Mouse (Mus musculus) forebrain, embryonic 16.5 days (tissue): ENCODE data around the gene Arhgap4. TPM values are rescaled to one million over a fixed set of nuclear protein-coding genes. Genes with fewer than 3 reads are reported as not detected.
A peak's percentile ranks its signal among the peaks of the same experiment; 100 is the strongest.

Experiments used
- ATAC-seq: fragments of 200-750 bp; cut with Nextera tagmentation; 2 replicates; pipeline ENCODE4 v1.8.0; 2017; ENCODE audit warnings: mild to moderate bottlenecking, moderate library complexity
- H3K27ac ChIP-seq: fragments of 300-500 bp; sonication (generic); 2 replicates; pipeline ENCODE4 v1.5.1; 2014; ENCODE audit warnings: low read length, control low read depth
- H3K27me3 ChIP-seq: fragments of 300-500 bp; sonication (generic); replicated peaks from 2 replicates; pipeline ENCODE4 v1.6.1; 2014; ENCODE audit warnings: low read length; ENCODE audit not compliant: control insufficient read depth, insufficient read depth
- H3K36me3 ChIP-seq: fragments of 300-500 bp; sonication (generic); 2 replicates; pipeline ENCODE4 v1.6.1; 2014; ENCODE audit not compliant: control insufficient read depth, insufficient read depth
- H3K4me1 ChIP-seq: fragments of 300-500 bp; sonication (generic); replicated peaks from 2 replicates; pipeline ENCODE4 v1.6.1; 2014; ENCODE audit warnings: low read length; ENCODE audit not compliant: control insufficient read depth, insufficient read depth
- H3K4me2 ChIP-seq: fragments of 300-500 bp; sonication (generic); 2 replicates; pipeline ENCODE4 v1.6.1; 2014; ENCODE audit warnings: mild to moderate bottlenecking, low read length, control low read depth
- H3K4me3 ChIP-seq: fragments of 300-500 bp; sonication (generic); replicated peaks from 2 replicates; pipeline ENCODE4 v1.5.1; 2014; ENCODE audit warnings: mild to moderate bottlenecking, low read length, control low read depth
- H3K9ac ChIP-seq: fragments of 300-500 bp; sonication (generic); replicated peaks from 2 replicates; pipeline ENCODE4 v1.6.1; 2014; ENCODE audit warnings: low read depth, low read length, control low read depth
- H3K9me3 ChIP-seq: fragments of 300-500 bp; sonication (generic); 2 replicates; pipeline ENCODE4 v1.6.1; 2016; ENCODE audit warnings: low read length; ENCODE audit not compliant: control insufficient read depth
- WGBS: fragments of 180-500 bp; shearing (Covaris S2); extraction: QIAGEN DNeasy Blood & Tissue Kit; methylation state at CpG from one replicate; pipeline ENCODE4 v1.1.7; 2014; 5-methylcytosine and 5-hydroxymethylcytosine counted together
- polyA plus RNA-seq: library from polyadenylated mRNA; unstranded; fragments of >200 nt; fragmentation: Nextera tagmentation; extraction: Ambion mirVana; gene quantifications from 2 replicates; pipeline ENCODE4 v1.2.1, GENCODE M21; 2015

The Arhgap4 gene
- polyA plus RNA-seq, 1 experiment from 2014 or later: 2.8 TPM

DNA sequence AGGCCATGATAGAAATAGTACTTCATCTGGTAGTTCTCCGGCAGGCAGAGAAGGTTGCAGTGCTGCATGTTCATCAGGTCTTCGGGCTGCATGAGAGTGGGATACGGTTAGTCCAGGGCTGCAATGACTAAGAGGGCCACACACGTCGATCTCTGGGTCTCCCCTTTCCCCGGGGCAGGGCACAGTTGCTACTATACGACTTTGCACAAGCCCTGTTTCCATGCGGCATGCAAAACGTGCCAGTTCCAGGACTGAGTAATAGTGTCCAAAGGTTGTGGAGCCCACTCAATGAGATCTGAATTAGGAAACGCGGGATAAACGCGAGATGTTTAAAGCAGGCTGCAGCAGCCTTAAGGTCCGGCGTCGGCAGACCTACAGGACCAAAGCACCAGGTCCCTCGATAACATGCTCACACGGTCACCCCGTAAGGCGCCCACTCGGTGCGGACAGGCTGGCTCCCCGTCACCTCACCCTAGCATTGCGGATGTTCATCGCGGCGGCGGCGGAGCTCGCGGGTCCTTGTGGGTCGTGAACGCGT is 316 bp downstream of the Arhgap4 start:
- peak; percentile 41 for ATAC-seq
- no peaks in the 10 kb centered on the region for H3K27me3 ChIP-seq
- peak overlapping the region; percentile 76; the same call in 1 of the 2 replicates for H3K27ac ChIP-seq
- H3K4me3 ChIP-seq: peak overlapping the region; percentile 65
- WGBS: 20% methylated on average over 34 of the region's 34 CpGs
- peak overlapping the region; percentile 76 for H3K9ac ChIP-seq
- no peaks in the 10 kb centered on the region for H3K9me3 ChIP-seq
- H3K4me2 ChIP-seq: peak overlapping the region; percentile 70
- H3K4me1 ChIP-seq: peaks cover 6% of the 10 kb centered on the region
- no peaks in the 10 kb centered on the region; the same call in 1 of the 2 replicates for H3K36me3 ChIP-seq

DNA sequence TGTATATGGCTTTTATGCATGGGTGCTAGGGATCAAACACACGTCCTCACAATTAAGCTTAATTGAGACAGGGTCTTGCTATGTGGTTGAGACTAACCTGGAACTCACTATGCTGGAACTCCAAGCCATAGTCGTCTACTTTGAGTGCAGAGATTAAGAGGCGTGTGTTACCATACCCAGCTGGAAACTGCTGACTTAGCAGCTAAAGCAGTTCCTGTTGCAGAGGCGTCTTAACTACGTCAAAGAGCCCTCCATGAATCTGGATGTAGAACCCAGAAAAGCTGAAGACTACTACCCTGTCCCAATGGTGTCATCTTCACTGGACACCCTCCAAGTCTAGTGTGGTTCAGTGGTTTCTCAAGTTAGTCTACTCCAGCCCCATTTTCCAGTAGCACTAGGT is 3.0 kb downstream of the Arhgap4 start:
- WGBS: 86% methylated on average over 5 of the region's 5 CpGs
- Histone ChIP-seq H3K4me1 (peaks cover 10% of the 10 kb centered on the region), H3K4me2 (no peak overlapping the region), H3K27me3 (no peaks in the 10 kb centered on the region), H3K36me3 (no peaks in the 10 kb centered on the region; the same call in 1 of the 2 replicates), H3K4me3 (no peak overlapping the region), H3K27ac (no peak overlapping the region), H3K9me3 (no peaks in the 10 kb centered on the region), H3K9ac (no peak overlapping the region)
- ATAC-seq: no peak

DNA sequence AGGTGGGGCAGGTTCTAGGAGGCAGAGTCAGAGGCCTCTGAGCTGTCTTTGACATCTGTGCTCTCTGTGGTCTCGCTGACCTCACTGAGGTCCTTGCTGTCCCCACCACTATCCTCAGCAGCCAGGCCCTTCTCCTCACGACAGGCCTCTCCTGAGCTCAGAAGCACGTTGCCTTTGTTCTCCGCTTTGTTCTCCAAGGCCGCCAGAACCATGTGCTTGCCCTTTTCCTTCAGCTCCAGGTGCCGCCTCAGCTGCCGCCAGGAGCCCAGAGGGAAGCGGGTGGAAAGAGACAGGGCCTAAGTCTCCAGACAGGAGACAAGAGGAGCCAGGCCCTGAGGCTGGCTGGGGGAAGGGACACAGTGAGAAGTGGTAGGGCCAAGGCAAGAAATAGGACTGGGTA is 4.7 kb downstream of the Arhgap4 start:
- no peak overlapping the region for H3K4me2 ChIP-seq
- no peak overlapping the region for H3K27ac ChIP-seq
- 66% methylated on average over 8 of the region's 8 CpGs for WGBS
- H3K4me1 ChIP-seq: peaks cover 10% of the 10 kb centered on the region
- H3K27me3 ChIP-seq: no peaks in the 10 kb centered on the region
- no peaks in the 10 kb centered on the region; the same call in 1 of the 2 replicates for H3K36me3 ChIP-seq
- no peak overlapping the region for H3K9ac ChIP-seq
- H3K4me3 ChIP-seq: no peak overlapping the region
- ATAC-seq: no peak
- no peaks in the 10 kb centered on the region for H3K9me3 ChIP-seq

DNA sequence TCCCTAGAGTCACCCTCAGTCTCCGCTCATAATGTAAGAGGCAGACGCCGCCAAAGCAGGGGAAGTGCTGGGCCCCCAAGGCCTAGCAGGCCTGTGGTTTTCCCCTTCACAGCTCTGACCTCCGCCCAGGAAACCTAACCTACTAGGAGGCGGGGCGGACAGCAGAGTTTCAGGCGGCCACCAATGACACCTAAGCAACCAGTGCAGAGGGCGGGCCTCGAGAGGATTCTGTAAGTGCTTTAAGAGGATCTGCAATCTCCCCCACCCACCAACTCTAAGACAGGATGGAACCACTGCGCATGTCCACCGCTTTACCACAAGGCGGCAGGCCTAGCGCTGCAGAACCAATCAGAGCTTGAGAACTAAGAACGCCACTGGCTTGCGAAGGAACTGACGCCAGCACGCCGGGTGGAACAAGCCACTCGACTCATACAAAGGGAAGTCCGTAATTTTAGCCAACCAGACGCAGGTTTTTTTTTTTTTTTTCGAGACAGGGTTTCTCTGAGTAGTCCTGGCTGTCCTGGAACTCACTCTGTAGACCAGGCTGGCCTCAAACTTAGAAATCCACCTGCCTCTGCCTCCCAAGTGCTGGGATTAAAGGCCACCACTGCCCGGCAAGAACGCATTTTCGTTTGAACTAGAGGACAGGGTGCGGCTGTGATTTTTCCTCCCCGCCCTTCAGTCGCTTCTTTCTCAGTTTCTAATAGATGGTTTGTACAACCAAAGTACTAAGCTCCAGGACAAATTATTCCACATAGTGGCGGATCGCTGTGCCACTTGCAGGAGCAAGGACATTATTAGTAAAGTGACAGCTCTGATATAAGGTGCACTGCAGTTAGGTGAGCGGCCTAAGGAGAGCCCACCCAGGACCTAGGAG is 6.6 kb downstream of the Arhgap4 start:
- Histone ChIP-seq H3K27ac (peak overlapping the region; percentile 84), H3K4me3 (peak overlapping the region; percentile 32), H3K36me3 (no peaks in the 10 kb centered on the region; the same call in 1 of the 2 replicates), H3K4me2 (peak overlapping the region; percentile 50), H3K9me3 (no peaks in the 10 kb centered on the region), H3K9ac (peak overlapping the region; percentile 51; the same call in 1 of the 2 replicates), H3K27me3 (no peaks in the 10 kb centered on the region; the same call in 1 of the 2 replicates), H3K4me1 (peaks cover 4% of the 10 kb centered on the region)
- WGBS: 28% methylated on average over 31 of the region's 31 CpGs
- ATAC-seq: peak; percentile 98

DNA sequence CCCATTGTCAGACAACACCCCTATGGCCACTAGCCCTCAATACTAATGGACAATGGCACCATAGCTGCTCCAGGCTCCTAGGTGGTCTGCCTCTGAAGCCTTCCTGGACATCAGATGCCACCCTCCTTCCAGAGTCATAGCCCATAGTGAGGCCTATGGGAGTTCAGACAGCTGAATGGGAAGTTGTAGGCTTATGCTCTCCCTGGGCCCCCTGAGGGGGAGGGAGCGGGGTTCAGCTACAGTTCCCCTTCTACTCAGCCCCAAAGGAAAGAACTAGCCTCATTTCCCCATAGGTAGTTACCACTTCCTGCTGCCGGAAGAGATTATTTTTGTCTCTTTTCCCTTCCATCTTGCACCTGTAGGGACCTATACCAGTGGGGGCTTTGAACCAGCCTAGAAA is 10.1 kb downstream of the Arhgap4 start:
- no peak for ATAC-seq
- Histone ChIP-seq H3K4me2 (no peak overlapping the region), H3K27me3 (no peaks in the 10 kb centered on the region; the same call in 1 of the 2 replicates), H3K9ac (no peak overlapping the region), H3K4me3 (no peak overlapping the region), H3K4me1 (peaks cover 4% of the 10 kb centered on the region), H3K9me3 (no peaks in the 10 kb centered on the region), H3K27ac (no peak overlapping the region), H3K36me3 (no peaks in the 10 kb centered on the region)
- 74% methylated on average over 2 of the region's 2 CpGs for WGBS

DNA sequence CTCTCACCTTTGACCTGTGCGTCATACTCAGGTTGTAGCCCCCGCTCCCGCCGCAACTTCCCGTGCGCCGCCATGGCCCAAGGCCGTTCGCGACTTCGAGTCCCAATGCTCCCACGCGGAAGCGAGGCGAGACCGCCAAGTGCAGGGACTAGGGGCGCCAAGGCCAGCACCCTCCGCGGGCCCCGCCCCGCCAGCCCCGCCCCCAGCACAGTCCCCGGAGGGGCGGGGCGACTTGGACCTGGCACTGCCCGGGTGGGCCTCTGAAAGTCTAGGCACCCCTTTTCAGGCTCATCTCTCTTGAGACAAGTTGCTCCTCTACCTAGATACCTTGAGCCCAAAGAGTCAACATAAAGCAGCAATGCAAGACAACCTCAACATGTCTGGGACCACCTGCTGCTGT is 10.5 kb downstream of the Arhgap4 start:
- Histone ChIP-seq H3K27me3 (no peaks in the 10 kb centered on the region; the same call in 1 of the 2 replicates), H3K9ac (no peak overlapping the region), H3K36me3 (no peaks in the 10 kb centered on the region), H3K27ac (no peak overlapping the region), H3K9me3 (no peaks in the 10 kb centered on the region), H3K4me3 (no peak overlapping the region), H3K4me1 (peaks cover 4% of the 10 kb centered on the region), H3K4me2 (peak overlapping the region; percentile 11; the same call in 1 of the 2 replicates)
- WGBS: 20% methylated on average over 22 of the region's 26 CpGs
- no peak for ATAC-seq

DNA sequence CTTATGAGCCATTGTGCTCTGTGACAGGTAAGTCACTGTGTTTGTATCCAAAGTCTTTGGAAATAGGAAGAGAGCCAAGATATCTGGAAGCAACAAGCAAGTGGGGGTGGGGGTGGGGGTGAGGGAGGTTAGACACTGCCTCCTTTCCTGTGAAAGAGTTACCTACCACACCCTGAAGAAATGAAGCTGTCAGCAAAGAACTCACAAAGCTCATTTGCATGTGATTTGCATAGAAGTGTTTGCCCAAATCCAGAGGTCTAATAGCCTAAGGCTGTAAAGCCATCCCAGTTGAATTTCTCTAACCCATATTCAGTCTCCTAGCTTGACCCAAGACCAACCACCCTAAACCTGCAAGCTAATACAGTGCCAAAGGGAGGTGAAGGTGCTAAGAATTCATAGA is 11.2 kb downstream of the Arhgap4 start:
- H3K4me3 ChIP-seq: no peak overlapping the region
- no peaks in the 10 kb centered on the region; the same call in 1 of the 2 replicates for H3K27me3 ChIP-seq
- H3K4me2 ChIP-seq: no peak overlapping the region
- no peaks in the 10 kb centered on the region for H3K36me3 ChIP-seq
- no peak for ATAC-seq
- no peak overlapping the region for H3K9ac ChIP-seq
- no peak overlapping the region for H3K27ac ChIP-seq
- H3K9me3 ChIP-seq: no peaks in the 10 kb centered on the region
- H3K4me1 ChIP-seq: peaks cover under 1% of the 10 kb centered on the region

DNA sequence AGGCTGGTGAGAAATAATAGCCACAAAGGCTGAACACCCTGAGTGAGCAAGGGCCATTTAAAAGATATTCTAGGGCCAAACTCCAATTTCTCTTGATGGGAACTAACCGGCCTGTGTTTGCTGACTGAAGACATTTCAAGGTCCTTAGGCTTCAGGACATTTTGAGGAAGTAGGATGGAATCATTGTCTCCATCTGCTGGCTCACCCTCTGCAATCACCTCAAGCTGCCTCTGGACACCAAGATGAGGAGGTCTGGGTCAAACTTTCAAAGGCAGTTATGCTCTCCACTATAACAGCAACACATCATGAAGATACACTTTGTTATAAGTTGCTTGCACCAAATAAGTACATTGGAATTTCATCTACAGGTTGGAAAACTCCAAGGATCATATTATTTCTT is 11.6 kb downstream of the Arhgap4 start:
- Histone ChIP-seq H3K27ac (no peak overlapping the region), H3K36me3 (no peaks in the 10 kb centered on the region), H3K4me2 (no peak overlapping the region), H3K27me3 (no peaks in the 10 kb centered on the region; the same call in 1 of the 2 replicates), H3K9ac (no peak overlapping the region), H3K4me1 (no peaks in the 10 kb centered on the region; the same call in 1 of the 2 replicates), H3K9me3 (no peaks in the 10 kb centered on the region), H3K4me3 (no peak overlapping the region)
- no peak for ATAC-seq
- 71% methylated on average over 1 of the region's 1 CpGs for WGBS

GRCm38 (mm10) chrX:73897959-73898358 is 23.7 kb downstream of the Arhgap4 start:
- Histone ChIP-seq H3K27me3 (no peaks in the 10 kb centered on the region), H3K36me3 (no peaks in the 10 kb centered on the region), H3K4me1 (no peaks in the 10 kb centered on the region), H3K9me3 (no peaks in the 10 kb centered on the region), H3K9ac (no peak overlapping the region), H3K4me2 (no peak overlapping the region), H3K27ac (no peak overlapping the region), H3K4me3 (no peak overlapping the region)
- 70% methylated on average over 3 of the region's 3 CpGs for WGBS
- no peak for ATAC-seq
